In genomic region chr3:95818571-95819288, GRCm38 (mm10) we compare ENCODE assay signal across 8 mouse cellular contexts. TPM values are rescaled to one million over a fixed set of nuclear protein-coding genes. Genes with fewer than 3 reads are reported as not detected.
DNase-seq lines count a peak whose midpoint lies in the region; ATAC-seq and TF ChIP-seq lines count a peak whose summit lies in the region.

TSS of gene Rprd2 (minus strand) at chr3:95818863.

- H3K4me2 ChIP-seq in forebrain, embryonic 11.5 days (ENCODE audit: low read depth, low read length, severe bottlenecking) = peak within 1 kb of the TSS; percentile 77
- peak within 1 kb of the TSS; percentile 78 for H3K4me2 ChIP-seq in heart, embryonic 16.5 days (ENCODE audit: low read depth, low read length)
- peak within 1 kb of the TSS; percentile 81 for H3K4me2 ChIP-seq in liver, embryonic 16.5 days (ENCODE audit: low read depth, low read length)
- H3K4me2 ChIP-seq in neural tube, embryonic 13.5 days = peak within 1 kb of the TSS; percentile 68

- peak within 1 kb of the TSS; percentile 97 for H3K9ac ChIP-seq in forebrain, embryonic 11.5 days (ENCODE audit: low read length)
- peak within 1 kb of the TSS; percentile 97 for H3K9ac ChIP-seq in heart, embryonic 16.5 days (ENCODE audit: low read length)
- peak within 1 kb of the TSS; percentile 96 for H3K9ac ChIP-seq in liver, embryonic 16.5 days (ENCODE audit: low read depth, low read length)
- peak within 1 kb of the TSS; percentile 97 for H3K9ac ChIP-seq in neural tube, embryonic 13.5 days

- DNase-seq in CD8-positive naive resting alpha-beta T cell, adult 2 months (ENCODE audit: low read depth in 2 of 2, low spot score in 2 of 2) = peak; percentile 66 to 67
- peak; percentile 53 for DNase-seq in c-Kit-positive CD71-negative TER-119-negative erythroid progenitor cells, embryonic 14.5 days (ENCODE audit: low read depth)
- peak; percentile 90 for DNase-seq in forebrain, embryonic 11.5 days (ENCODE audit: low spot score)
- DNase-seq in kidney, postnatal 4 days = peak; percentile 83 to 90

- under 1% methylated on average over 55 of the region's 60 CpGs for WGBS in forebrain, embryonic 11.5 days
- under 1% methylated on average over 60 of the region's 60 CpGs for WGBS in heart, embryonic 16.5 days
- WGBS in liver, embryonic 16.5 days (ENCODE audit: insufficient replicate concordance) = under 1% methylated on average over 59 of the region's 60 CpGs
- WGBS in neural tube, embryonic 13.5 days = under 1% methylated on average over 58 of the region's 60 CpGs

- no peak for TF ChIP-seq CTCF in testis, adult 2 months (IDR thresholded peaks at IDR 0.05; ENCODE audit: control insufficient read depth, insufficient read depth, insufficient replicate concordance, low read depth, low read length)

- H3K4me3 ChIP-seq in forebrain, embryonic 11.5 days (ENCODE audit: low read depth, low read length) = peak within 1 kb of the TSS; percentile 84
- H3K4me3 ChIP-seq in heart, embryonic 16.5 days (ENCODE audit: low read length) = peak within 1 kb of the TSS; percentile 85
- peak within 1 kb of the TSS; percentile 91 for H3K4me3 ChIP-seq in liver, embryonic 16.5 days (ENCODE audit: low read depth, low read length)
- peak within 1 kb of the TSS; percentile 69 for H3K4me3 ChIP-seq in neural tube, embryonic 13.5 days
- H3K4me3 ChIP-seq in testis, adult 2 months (ENCODE audit: control insufficient read depth, low read depth, low read length) = peak within 1 kb of the TSS; percentile 97

- peak within 1 kb of the TSS; percentile 100 for H3K27ac ChIP-seq in forebrain, embryonic 11.5 days (ENCODE audit: low read depth, low read length)
- peak within 1 kb of the TSS; percentile 98 for H3K27ac ChIP-seq in heart, embryonic 16.5 days (ENCODE audit: low read length)
- peak within 1 kb of the TSS; percentile 99 for H3K27ac ChIP-seq in liver, embryonic 16.5 days (ENCODE audit: low read length)
- H3K27ac ChIP-seq in neural tube, embryonic 13.5 days (replicated peaks) = peak within 1 kb of the TSS; percentile 100
- peak within 1 kb of the TSS; percentile 100 for H3K27ac ChIP-seq in testis, adult 2 months (ENCODE audit: control insufficient read depth, insufficient read depth, low read depth, low read length)

- peaks cover 3% of the 10 kb centered on the region; the same call in 1 of the 2 replicates for H3K4me1 ChIP-seq in forebrain, embryonic 11.5 days (replicated peaks; ENCODE audit: control insufficient read depth, insufficient read depth, low read length)
- H3K4me1 ChIP-seq in heart, embryonic 16.5 days (ENCODE audit: control insufficient read depth, insufficient read depth, low read length) = peaks cover 9% of the 10 kb centered on the region
- H3K4me1 ChIP-seq in liver, embryonic 16.5 days (ENCODE audit: control insufficient read depth, low read depth, low read length) = peaks cover 25% of the 10 kb centered on the region
- peaks cover 36% of the 10 kb centered on the region for H3K4me1 ChIP-seq in neural tube, embryonic 13.5 days (replicated peaks)
- no peaks in the 10 kb centered on the region; the same call in 1 of the 2 replicates for H3K4me1 ChIP-seq in testis, adult 2 months (ENCODE audit: control insufficient read depth, insufficient read depth, low read length)

- TF ChIP-seq POLR2A in testis, adult 2 months (IDR thresholded peaks at IDR 0.05; ENCODE audit: control insufficient read depth, low read depth, low read length) = peak; percentile 52; the same call in 1 of the 2 replicates

- peak; percentile 63 for ATAC-seq in forebrain, embryonic 11.5 days (replicated peaks; ENCODE audit: low FRiP score)
- ATAC-seq in heart, embryonic 16.5 days (replicated peaks; ENCODE audit: extremely low read depth, insufficient read depth, low FRiP score) = peak; percentile 38
- peak; percentile 30 for ATAC-seq in liver, embryonic 16.5 days (ENCODE audit: low read depth)
- ATAC-seq in neural tube, embryonic 13.5 days (ENCODE audit: low read depth) = peak; percentile 73

- no peaks in the 10 kb centered on the region for H3K27me3 ChIP-seq in forebrain, embryonic 11.5 days (ENCODE audit: control insufficient read depth, insufficient read depth, low read length)
- H3K27me3 ChIP-seq in heart, embryonic 16.5 days (ENCODE audit: control insufficient read depth, insufficient read depth, low read length) = no peaks in the 10 kb centered on the region
- no peaks in the 10 kb centered on the region for H3K27me3 ChIP-seq in liver, embryonic 16.5 days (ENCODE audit: control insufficient read depth, insufficient read depth, low read depth, low read length)
- H3K27me3 ChIP-seq in neural tube, embryonic 13.5 days = no peaks in the 10 kb centered on the region
- no peaks in the 10 kb centered on the region for H3K27me3 ChIP-seq in testis, adult 2 months (ENCODE audit: control insufficient read depth, insufficient read depth, low read length)

- H3K36me3 ChIP-seq in forebrain, embryonic 11.5 days (ENCODE audit: control insufficient read depth, insufficient read depth, low read length) = no peaks in the 10 kb centered on the region
- H3K36me3 ChIP-seq in heart, embryonic 16.5 days (ENCODE audit: control insufficient read depth, insufficient read depth) = no peaks in the 10 kb centered on the region
- no peaks in the 10 kb centered on the region for H3K36me3 ChIP-seq in liver, embryonic 16.5 days (ENCODE audit: control insufficient read depth, insufficient read depth)
- no peaks in the 10 kb centered on the region for H3K36me3 ChIP-seq in neural tube, embryonic 13.5 days
- H3K36me3 ChIP-seq in testis, adult 2 months (ENCODE audit: control insufficient read depth, insufficient read depth, low read length) = no peaks in the 10 kb centered on the region

- no peaks in the 10 kb centered on the region for H3K9me3 ChIP-seq in forebrain, embryonic 11.5 days (ENCODE audit: control insufficient read depth, low read length)
- H3K9me3 ChIP-seq in heart, embryonic 16.5 days (replicated peaks; ENCODE audit: control insufficient read depth, low read length) = no peaks in the 10 kb centered on the region
- no peaks in the 10 kb centered on the region for H3K9me3 ChIP-seq in liver, embryonic 16.5 days (replicated peaks; ENCODE audit: control insufficient read depth, low read length)
- H3K9me3 ChIP-seq in neural tube, embryonic 13.5 days = no peaks in the 10 kb centered on the region

RNA-seq across cellular contexts. Expression of gene Rprd2, which starts in this region (rescaled TPM):
- polyA plus RNA-seq in forebrain, embryonic 11.5 days (2014; fragmentation: Nextera tagmentation; extraction: Ambion mirVana) = 23.8 and 24.6 TPM in 2 replicates
- 17.9 and 19.2 TPM in 2 replicates for polyA plus RNA-seq in heart, embryonic 16.5 days (2015; fragmentation: Nextera tagmentation; extraction: Ambion mirVana)
- polyA plus RNA-seq in liver, embryonic 16.5 days (2015; fragmentation: Nextera tagmentation; extraction: Ambion mirVana) = 7.7 and 7.9 TPM in 2 replicates
- polyA plus RNA-seq in neural tube, embryonic 13.5 days (2015; fragmentation: Nextera tagmentation; extraction: Ambion mirVana) = 22.6 and 26.5 TPM in 2 replicates
- 18.4 and 18.6 TPM in 2 replicates for polyA plus RNA-seq in testis, adult 2 months (2012; rRNA removed)

Comparison
In these comparisons a context has a peak if more than half of its experiments do, and no peak if none do; other contexts are left out.
1. Peak in every context shown above with its lines: DNase-seq, ATAC-seq, H3K4me3 ChIP-seq and H3K27ac ChIP-seq.